Mouse (Mus musculus) neural tube, embryonic 10.5 days (tissue): ENCODE results near the gene Wdr93.
A peak's percentile ranks its signal among the peaks of the same experiment; 100 is the strongest.

ENCODE experiments used
- DNase-seq: peaks from one replicate; pipeline ENCODE4 v3.0.0-alpha.2; 2017; ENCODE audit warnings: low spot score; ENCODE audit errors: extremely low spot score

Gene Wdr93

GRCm38 (mm10) chr7:79800336-79800735 is 57.4 kb downstream of the Wdr93 start:
- DNase-seq = no peak

- DNase-seq = no peak
Measured at GRCm38 (mm10) chr7:79801391-79801790, 58.4 kb downstream of the Wdr93 start.

- DNase-seq = no peak
Measured at GRCm38 (mm10) chr7:79802037-79802436, 59.1 kb downstream of the Wdr93 start.

- no peak for DNase-seq
Measured at GRCm38 (mm10) chr7:79803887-79804286, 60.9 kb downstream of the Wdr93 start.

GRCm38 (mm10) chr7:79808561-79808960 is 65.6 kb downstream of the Wdr93 start:
- no peak for DNase-seq

GRCm38 (mm10) chr7:79810611-79811506 is 67.9 kb downstream of the Wdr93 start, which contains the start of gene Mesp2:
TSS of gene Mesp2 (plus strand) at chr7:79810727.
- peak; percentile 79 for DNase-seq

- DNase-seq = no peak
Measured at GRCm38 (mm10) chr7:79813409-79813808, 70.4 kb downstream of the Wdr93 start.

- no peak for DNase-seq
Measured at GRCm38 (mm10) chr7:79818321-79818720, 75.4 kb downstream of the Wdr93 start.

- no peak for DNase-seq
Measured at GRCm38 (mm10) chr7:79819515-79819914, 76.6 kb downstream of the Wdr93 start.

GRCm38 (mm10) chr7:79819996-79820395 is 77.0 kb downstream of the Wdr93 start:
- no peak for DNase-seq

- no peak for DNase-seq
Measured at GRCm38 (mm10) chr7:79822092-79822695, 79.2 kb downstream of the Wdr93 start.

- no peak for DNase-seq
Measured at GRCm38 (mm10) chr7:79828341-79828740, 85.4 kb downstream of the Wdr93 start.

- no peak for DNase-seq
Measured at GRCm38 (mm10) chr7:79831145-79831544, 88.2 kb downstream of the Wdr93 start.

- no peak for DNase-seq
Measured at GRCm38 (mm10) chr7:79831585-79831984, 88.6 kb downstream of the Wdr93 start.

GRCm38 (mm10) chr7:79832980-79833379 is 90.0 kb downstream of the Wdr93 start:
- no peak for DNase-seq

- DNase-seq = no peak
Measured at GRCm38 (mm10) chr7:79835196-79835595, 92.2 kb downstream of the Wdr93 start.
